Mouse (Mus musculus) kidney, postnatal 25 days (tissue): ENCODE measurements around the gene Tgfb1.
A peak's percentile ranks its signal among the peaks of the same experiment; 100 is the strongest.

Experiments used
- DNase-seq, 2 experiments: peaks; one replicate each; pipeline ENCODE4 v3.0.0; 2021; ENCODE audit warnings: mixed read lengths in 2 of 2

Gene Tgfb1

DNA sequence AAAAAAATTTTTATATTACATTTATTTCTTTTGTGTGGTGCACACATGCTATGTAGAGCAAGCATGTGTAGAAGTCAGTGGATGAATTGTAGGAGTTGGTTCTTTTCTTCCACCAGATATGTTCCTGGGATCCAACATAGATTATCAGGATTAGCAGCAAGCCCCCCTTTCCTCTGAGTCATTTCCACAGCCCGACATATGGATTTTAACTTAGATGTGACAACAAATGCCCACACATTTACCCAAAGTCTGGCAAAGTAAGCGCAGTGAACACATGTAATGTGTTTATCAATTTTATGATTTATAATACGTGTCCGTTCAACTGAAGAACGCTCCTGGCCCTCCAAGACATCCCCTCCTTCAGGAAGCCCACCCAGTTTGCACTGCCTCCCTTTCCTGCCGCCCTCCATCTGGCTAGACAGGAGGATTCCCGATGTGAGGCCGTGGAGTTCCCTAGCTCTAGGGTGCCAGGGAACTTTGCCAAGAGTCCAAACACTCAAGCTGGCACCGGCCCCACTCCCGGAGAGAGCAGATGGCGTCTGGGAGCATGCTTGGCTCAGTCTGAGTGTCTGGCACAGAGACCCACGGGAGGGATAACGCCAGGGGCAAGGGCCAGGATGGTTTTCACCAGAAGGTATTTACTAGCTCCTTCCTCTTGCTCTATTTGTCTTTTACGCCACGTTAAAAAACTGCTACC, 10.6 kb upstream of the Tgfb1 start:
- DNase-seq, result peak; percentile 93 to 95

DNA sequence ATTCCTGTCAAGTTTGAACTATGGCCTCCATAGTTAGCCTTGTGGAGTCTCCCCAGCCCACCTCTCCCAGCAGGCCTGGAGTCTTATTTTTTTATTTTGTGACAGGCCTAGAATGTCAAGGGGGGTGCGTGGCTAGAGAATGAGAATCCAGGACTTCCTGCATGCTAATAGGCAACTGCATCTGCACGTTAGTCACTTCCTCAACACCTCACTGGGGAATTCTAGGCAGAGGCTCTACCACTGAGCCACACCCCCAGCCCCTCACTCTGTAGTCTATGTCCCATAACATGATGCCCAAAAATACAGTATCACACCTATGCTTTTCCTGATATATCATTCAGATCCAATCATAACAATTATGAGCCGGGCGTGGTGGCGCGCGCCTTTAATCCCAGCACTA, 9.8 kb upstream of the Tgfb1 start:
- DNase-seq, result no peak

- DNase-seq, result no peak
Observed at GRCm38 (mm10) chr7:25679971-25680370, 6.8 kb upstream of the Tgfb1 start.

DNA sequence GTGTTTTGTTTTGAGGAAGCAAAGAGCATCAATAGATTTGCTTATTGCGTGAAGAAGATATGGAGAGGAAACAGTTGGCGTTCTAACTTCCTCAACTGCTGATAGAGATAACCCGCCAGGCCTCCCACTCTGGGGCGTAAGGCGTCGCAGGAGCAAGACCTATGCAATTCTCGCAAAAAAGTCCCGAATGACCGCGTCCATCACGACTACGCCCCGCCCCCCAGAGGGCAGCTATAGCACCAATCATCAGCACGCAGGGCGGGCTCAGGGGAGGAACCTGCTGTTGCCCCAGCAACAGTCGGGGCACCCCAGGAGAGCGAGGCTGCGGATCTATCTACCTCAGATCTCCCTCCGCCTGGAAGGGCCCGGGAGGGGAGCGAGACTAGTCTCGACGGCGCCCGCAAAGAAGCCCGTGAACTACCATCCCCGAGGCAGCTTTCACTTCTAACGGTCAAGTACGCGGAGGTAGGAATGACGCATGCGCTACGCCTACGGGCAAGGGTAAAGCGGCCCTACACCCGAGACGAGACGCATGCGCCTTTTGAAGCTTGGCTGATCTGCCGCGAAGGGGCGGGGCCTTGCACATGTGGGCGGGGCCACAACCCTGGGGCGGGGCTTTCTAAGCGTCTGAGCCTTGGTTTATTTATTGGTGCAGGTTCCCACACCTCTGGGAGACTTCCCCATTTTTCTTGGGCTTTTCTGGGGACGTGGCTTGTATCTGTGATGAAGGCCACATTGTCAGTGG, 6.1 kb upstream of the Tgfb1 start, which contains the start of gene B9d2:
Gene B9d2 (plus strand): TSS at position 267 of the 745 bp plus-strand sequence.
- DNase-seq, result peak; percentile 97 to 98

- DNase-seq, result no peak
Observed at GRCm38 (mm10) chr7:25681341-25682231, 5.2 kb upstream of the Tgfb1 start.

DNA sequence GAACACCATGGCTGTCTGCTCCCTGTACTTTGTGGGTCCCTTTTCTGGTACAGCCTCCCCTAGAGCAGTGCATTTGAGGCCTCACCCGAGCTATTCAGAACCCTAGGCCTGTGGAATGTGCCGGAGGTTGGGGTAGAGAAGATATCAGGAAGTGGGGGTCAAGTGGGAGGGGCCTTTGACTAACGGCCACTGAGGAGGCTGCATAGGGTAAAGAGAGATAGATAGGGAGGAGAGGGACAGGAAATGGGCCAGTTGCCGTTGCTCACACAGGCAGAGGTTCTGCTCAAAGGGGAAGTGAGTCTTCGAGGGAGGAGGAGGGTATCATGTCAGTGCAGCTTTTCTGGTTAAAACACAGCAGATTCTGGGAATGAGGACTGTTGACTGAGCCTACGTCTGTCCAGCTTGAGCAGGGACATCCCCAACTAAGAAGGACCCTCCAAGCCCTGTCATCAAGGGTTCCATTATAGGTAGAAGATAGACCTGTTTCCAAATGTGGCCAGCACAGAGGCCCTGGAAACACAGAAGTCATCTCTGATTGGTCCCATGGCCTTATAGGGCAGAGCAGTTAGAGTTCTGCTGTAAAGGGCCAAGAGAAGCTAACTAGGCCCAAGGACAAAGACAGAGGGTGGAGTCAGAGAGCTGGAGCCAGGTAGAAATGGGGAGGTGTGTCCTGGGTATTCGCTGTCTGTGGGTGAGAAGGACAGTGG, 3.2 kb upstream of the Tgfb1 start:
- DNase-seq, result peak; percentile 55 to 64

DNA sequence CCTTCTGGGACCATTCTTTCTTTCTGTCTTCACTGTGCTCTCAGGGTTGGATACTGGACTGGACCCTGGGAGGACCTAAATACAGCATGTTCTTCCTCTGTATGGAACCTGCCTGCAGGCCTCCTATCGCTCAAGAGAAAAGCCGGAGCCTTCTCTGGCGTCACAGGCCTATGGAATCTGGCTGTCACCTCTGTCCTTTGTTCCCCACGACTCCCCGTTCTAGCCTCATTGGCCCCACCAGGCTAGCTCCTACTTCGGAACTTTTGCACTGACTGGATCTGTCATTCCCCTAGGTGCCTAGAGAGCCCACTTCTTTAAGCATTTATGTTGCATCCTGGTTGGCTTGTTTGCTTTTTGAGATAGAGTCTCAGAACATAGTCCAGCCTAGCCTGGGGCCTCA, 2.1 kb upstream of the Tgfb1 start:
- DNase-seq, result no peak

GRCm38 (mm10) chr7:25685926-25686470, 804 bp upstream of the Tgfb1 start:
- DNase-seq, result peak in 1 of 2 experiments; percentile 40

DNA sequence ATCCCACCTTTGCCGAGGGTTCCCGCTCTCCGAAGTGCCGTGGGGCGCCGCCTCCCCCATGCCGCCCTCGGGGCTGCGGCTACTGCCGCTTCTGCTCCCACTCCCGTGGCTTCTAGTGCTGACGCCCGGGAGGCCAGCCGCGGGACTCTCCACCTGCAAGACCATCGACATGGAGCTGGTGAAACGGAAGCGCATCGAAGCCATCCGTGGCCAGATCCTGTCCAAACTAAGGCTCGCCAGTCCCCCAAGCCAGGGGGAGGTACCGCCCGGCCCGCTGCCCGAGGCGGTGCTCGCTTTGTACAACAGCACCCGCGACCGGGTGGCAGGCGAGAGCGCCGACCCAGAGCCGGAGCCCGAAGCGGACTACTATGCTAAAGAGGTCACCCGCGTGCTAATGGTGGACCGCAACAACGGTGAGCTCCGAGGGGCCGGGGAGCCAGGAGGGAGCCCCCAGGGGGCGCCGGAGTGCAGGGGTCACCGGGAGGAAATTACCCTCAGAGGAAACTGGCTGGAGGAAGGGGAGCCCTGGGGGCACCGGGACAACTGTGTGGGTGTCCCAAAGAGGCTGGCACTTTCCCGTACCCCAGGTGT, 1.1 kb downstream of the Tgfb1 start:
- DNase-seq, result peak; percentile 64 to 72

GRCm38 (mm10) chr7:25688810-25689586, 2.2 kb downstream of the Tgfb1 start:
- peak; percentile 77 to 92 for DNase-seq

DNA sequence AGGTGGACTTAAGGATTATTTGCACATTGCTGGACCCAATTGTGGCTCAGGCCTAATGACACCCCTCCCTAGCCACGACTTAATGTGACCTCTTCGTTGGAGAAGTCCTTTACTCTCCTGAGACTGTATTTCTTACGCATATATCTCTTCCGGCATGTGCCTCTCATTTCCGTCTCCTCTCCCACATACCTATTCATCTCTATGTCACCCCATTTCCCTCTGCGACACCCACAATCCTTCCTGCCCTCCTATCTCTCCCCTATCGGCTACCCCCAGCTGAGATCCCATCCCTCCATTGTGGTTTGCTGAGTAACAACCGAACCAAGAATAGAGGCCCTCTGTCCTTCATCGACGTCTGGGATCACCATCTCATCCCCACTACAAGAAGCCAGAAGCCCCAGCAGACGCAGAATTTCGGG, 2.8 kb downstream of the Tgfb1 start:
- DNase-seq, result no peak

GRCm38 (mm10) chr7:25690051-25690450, 3.2 kb downstream of the Tgfb1 start:
- DNase-seq, result peak in 1 of 2 experiments; percentile 29

GRCm38 (mm10) chr7:25694104-25694503, 7.3 kb downstream of the Tgfb1 start:
- DNase-seq, result no peak

- no peak for DNase-seq
Observed at GRCm38 (mm10) chr7:25699851-25700250, 13.0 kb downstream of the Tgfb1 start.

DNA sequence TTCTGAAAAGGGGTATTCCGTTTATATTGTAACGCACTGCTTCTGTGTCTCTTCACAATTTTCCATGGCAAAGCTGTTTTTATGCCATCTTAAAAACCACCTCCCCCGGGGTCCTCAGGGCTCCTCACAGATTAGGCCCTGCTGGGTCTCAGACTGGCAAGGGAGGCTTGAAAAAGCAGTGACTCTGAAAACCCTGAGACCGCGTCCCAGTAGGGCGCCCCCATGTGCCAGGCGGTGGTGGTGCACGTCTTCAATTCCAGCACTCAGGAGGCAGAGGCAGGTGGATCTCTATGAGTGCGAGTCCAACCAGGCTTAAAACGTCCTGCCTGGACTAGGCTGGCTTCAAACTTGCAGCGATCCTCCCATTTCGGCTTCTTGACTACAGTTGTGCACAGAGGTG, 13.9 kb downstream of the Tgfb1 start:
- no peak for DNase-seq

- no peak for DNase-seq
Observed at GRCm38 (mm10) chr7:25702350-25702749, 15.5 kb downstream of the Tgfb1 start.

DNA sequence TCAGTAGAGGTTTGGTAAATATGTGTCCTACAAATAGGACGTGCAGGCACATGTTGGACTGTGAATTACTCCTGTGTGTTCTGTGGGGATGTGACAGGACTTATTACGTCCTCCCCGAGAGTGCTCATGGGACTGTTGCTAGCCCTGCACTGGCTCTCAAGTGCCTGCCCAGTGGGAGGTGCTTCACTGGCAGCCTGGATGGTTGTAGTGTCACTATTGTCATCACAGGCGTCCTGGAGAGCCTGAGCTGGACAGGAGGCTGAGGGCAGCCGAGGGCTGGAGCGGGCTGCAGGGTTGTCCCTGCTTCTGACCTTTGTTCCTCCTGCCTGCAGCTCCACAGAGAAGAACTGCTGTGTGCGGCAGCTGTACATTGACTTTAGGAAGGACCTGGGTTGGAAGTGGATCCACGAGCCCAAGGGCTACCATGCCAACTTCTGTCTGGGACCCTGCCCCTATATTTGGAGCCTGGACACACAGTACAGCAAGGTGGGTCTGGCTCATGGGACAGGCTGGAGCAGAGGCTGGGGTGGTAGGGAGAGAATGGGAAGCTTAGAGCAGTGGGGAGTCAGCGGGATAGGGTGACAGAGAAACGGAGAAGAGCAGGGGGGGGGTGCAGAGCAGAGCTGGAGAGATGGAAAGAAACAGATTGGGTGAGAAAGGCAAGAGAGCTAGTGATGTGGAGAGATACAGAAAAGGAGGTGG, 17.1 kb downstream of the Tgfb1 start:
- DNase-seq, result peak; percentile 31 to 69

DNA sequence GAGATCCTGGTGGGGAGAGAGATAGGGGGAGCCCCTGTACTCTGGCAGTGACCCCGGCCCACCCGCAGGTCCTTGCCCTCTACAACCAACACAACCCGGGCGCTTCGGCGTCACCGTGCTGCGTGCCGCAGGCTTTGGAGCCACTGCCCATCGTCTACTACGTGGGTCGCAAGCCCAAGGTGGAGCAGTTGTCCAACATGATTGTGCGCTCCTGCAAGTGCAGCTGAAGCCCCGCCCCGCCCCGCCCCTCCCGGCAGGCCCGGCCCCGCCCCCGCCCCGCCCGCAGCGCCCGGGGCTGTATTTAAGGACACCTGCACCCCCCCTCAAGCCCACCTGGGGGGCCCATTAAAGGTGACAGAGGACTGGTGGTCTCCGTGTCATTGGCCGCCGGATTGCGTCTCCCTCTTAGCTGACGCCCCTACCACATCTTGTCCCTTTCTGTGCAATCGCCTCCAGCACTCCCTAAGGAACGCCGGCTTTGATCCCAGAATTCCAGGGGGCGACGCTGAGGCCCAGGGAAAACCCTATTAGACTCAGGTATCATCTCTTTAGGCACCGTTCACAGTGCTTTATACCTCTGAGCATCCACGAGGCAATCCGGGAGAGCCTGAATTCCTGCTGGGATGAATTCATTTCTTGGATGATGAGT, 18.0 kb downstream of the Tgfb1 start:
- DNase-seq, result peak in 1 of 2 experiments; percentile 52

GRCm38 (mm10) chr7:25705801-25706251, 19.0 kb downstream of the Tgfb1 start:
- DNase-seq, result peak; percentile 58 to 72
